Mouse (Mus musculus) Patski (cell line): Measurements from ENCODE around the gene Il6st. TPM values are rescaled to one million over a fixed set of nuclear protein-coding genes. Genes with fewer than 3 reads are reported as not detected.
"Not testable (repeated sequence)": the region's sequence is repeated elsewhere in the genome, so short reads cannot be mapped to it uniquely, and the experiment has no call there.

Source experiments
- ATAC-seq: fragments of 100-300 bp; one replicate; pipeline ENCODE4 v1.8.0; 2021
- CTCF ChIA-PET: fragments of 350-600 bp; sonication (Branson Sonifier 250); formaldehyde crosslinking; loops from one replicate; lab custom pipeline; 2022; ENCODE audit warnings: inconsistent platforms; lab: Charles Lee
- POLR2A ChIA-PET: fragments of 350-600 bp; sonication (Branson Sonifier 250); formaldehyde crosslinking; loops from one replicate; lab custom pipeline; 2022; ENCODE audit warnings: antibody characterized with exemption, inconsistent platforms; lab: Charles Lee
- DNase-seq: peaks from one replicate; pipeline ENCODE4 v3.0.0-alpha.2; 2011; ENCODE audit warnings: low read depth, low spot score
- H3K27me3 ChIP-seq: fragments of 371-371 bp; one replicate; pipeline ENCODE4 v1.5.1; 2021
- CTCF ChIP-seq: fragments of 100-300 bp; IDR thresholded peaks from one replicate; pipeline ENCODE4 v1.5.1; 2021
- in situ Hi-C: fragments of 300-500 bp; cut with MboI; formaldehyde crosslinking; loops from 3 replicates; pipeline ENCODE4 v1.11.1; 2018; ENCODE audit warnings: low pct_unique_long_range_greater_than_20kb, mixed read lengths
- polyA plus RNA-seq: library from polyadenylated mRNA; unstranded; gene quantifications from one replicate; pipeline ENCODE4 v1.2.3, GENCODE M21; 2021

Il6st gene
- polyA plus RNA-seq, 1 experiment from 2014 or later = 125 TPM

- ATAC-seq (no peak), DNase-seq (no peak)
- TF ChIP-seq CTCF = no peak
- no peaks in the 10 kb centered on the region for H3K27me3 ChIP-seq
- CTCF ChIA-PET = interaction anchor here (1.8 kb wide), 1 partner anchor 10 kb away, joined by 5 read pairs; no protein-coding TSS in a partner anchor
- POLR2A ChIA-PET = interaction anchor here (0.6 kb wide), 1 partner anchor 293 kb away, joined by 5 read pairs; no protein-coding TSS in a partner anchor
- in situ Hi-C loops = no loop called here
These were observed 37.4 kb upstream of the Il6st start for GRCm38 (mm10) chr13:112426265-112427135.

DNA sequence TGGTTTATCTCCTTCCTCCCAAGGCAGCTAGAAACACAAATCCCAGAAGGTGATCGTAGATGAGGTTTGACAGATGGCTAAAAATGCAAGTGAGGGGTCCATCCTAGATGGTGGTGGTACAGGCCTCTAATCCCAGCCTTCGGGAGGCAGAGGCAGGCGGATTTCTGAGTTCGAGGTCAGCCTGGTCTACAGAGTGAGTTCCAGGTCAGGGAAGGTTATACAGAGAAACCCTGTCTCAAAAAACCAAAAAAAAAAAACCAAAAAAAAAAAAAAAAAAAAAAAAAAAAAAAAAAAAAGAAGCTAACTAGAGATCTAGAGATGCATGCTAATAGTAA lies 36.8 kb upstream of the Il6st start:
- H3K27me3 ChIP-seq, in situ Hi-C loops, ATAC-seq, DNase-seq: not testable (repeated sequence)
- ChIA-PET CTCF (interaction anchor here (1.8 kb wide), 1 partner anchor 9 kb away, joined by 5 read pairs; no protein-coding TSS in a partner anchor), POLR2A (interaction anchor here (0.6 kb wide), 2 partner anchors 91 to 294 kb away, joined by 4 to 5 read pairs; no protein-coding TSS in a partner anchor)

DNA sequence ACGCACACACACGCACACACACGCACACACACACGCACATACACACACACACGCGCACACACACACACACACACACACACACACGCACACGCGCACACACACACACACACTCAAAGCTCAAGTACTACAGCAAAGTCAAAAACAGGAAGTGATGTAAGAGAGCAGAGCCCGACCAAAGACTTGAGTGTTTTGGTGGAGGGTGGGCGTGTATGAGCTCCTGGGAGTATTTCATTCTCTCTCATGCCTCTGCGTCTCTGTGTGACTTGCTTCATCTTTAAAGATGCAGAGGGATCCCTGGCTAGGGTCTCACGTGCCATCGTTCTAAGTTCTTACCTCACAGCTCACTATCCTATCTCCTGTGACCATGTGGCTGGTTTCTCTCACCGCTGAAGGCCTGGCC lies 36.3 kb upstream of the Il6st start:
- ChIA-PET CTCF (interaction anchor here (1.8 kb wide), 1 partner anchor 9 kb away, joined by 5 read pairs; no protein-coding TSS in a partner anchor), POLR2A (interaction anchor here (0.6 to 0.8 kb wide), 2 partner anchors 10 to 91 kb away, joined by 4 read pairs; no protein-coding TSS in a partner anchor)
- no peak for TF ChIP-seq CTCF
- in situ Hi-C loops = no loop called here
- no peaks in the 10 kb centered on the region for H3K27me3 ChIP-seq
- ATAC-seq = no peak
- DNase-seq = no peak

- no peak for DNase-seq
- CTCF ChIA-PET = interaction anchor here (1.5 kb wide), 1 partner anchor 9 kb away, joined by 3 read pairs; no protein-coding TSS in a partner anchor
- no peak for ATAC-seq
- POLR2A ChIA-PET = interaction anchor here (0.7 kb wide), 1 partner anchor 1182 kb away, joined by 3 read pairs; no protein-coding TSS in a partner anchor
- TF ChIP-seq CTCF = no peak
- in situ Hi-C loops = no loop called here
- no peaks in the 10 kb centered on the region for H3K27me3 ChIP-seq
These were observed 30.6 kb upstream of the Il6st start for GRCm38 (mm10) chr13:112433271-112433670.

DNA sequence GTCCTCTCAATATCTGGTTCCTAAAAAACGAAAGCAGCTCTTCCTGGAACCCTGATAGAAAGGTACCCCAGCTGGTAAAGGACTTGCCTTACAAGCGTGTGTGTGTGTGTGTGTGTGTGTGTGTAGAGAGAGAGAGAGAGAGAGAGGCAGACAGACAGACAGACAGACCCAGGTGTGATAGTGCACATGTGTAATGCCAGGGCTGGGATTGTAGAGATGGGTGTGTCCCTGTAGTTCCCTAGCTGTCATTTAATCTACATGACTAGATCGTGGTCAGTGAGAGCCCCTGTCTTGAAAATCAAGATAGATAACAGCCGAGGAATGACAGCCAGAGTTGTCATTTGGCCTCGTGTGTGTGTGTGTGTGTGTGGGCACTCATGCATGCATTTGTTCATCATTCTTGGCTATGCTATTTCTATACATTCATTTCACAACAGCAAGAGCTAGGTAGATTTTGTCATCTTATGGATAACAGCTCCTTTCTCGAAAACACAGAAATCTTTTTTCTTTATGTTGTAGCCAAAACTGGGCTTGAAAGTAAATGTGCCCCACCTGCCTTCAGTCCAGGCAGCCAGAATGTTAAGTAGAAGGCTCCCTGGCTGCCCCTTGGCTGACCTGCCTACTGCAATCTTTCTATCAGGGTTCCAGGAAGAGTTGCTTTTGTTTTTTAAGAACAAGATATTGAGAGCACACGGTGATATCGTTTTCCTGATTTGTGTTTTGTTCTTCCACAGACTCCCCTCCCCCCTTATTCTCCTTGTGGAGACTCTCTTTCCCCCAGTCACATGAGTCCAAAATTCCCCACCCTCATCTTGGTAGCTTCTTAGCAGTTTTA lies 28.4 kb upstream of the Il6st start:
- no peak for TF ChIP-seq CTCF
- DNase-seq = no peak
- no peak for ATAC-seq
- ChIA-PET CTCF (interaction anchor here (1.0 to 1.6 kb wide), 5 partner anchors 8 to 94 kb away, joined by 3 to 5 read pairs (median 3); no protein-coding TSS in a partner anchor), POLR2A (no interaction called here)
- in situ Hi-C loops = no loop called here
- no peaks in the 10 kb centered on the region for H3K27me3 ChIP-seq

GRCm38 (mm10) chr13:112436288-112436687 lies 27.6 kb upstream of the Il6st start:
- POLR2A ChIA-PET = no interaction called here
- no peaks in the 10 kb centered on the region for H3K27me3 ChIP-seq
- no peak for TF ChIP-seq CTCF
- ATAC-seq (no peak), DNase-seq (no peak)
- CTCF ChIA-PET = interaction anchor here (1.1 to 1.6 kb wide), 2 partner anchors 9 to 11 kb away, joined by 5 read pairs; no protein-coding TSS in a partner anchor
- in situ Hi-C loops = no loop called here

- no peak for TF ChIP-seq CTCF
- DNase-seq (no peak), ATAC-seq (no peak)
- POLR2A ChIA-PET = interaction anchor here (0.9 kb wide), 1 partner anchor 10 kb away, joined by 4 read pairs; no protein-coding TSS in a partner anchor
- CTCF ChIA-PET = no interaction called here
- in situ Hi-C loops = no loop called here
- no peaks in the 10 kb centered on the region for H3K27me3 ChIP-seq
These were observed 25.6 kb upstream of the Il6st start for GRCm38 (mm10) chr13:112438001-112438868.

GRCm38 (mm10) chr13:112439105-112439818 lies 24.6 kb upstream of the Il6st start:
- no peak for TF ChIP-seq CTCF
- in situ Hi-C loops = no loop called here
- H3K27me3 ChIP-seq = no peaks in the 10 kb centered on the region
- ATAC-seq (no peak), DNase-seq (no peak)
- POLR2A ChIA-PET = no interaction called here
- CTCF ChIA-PET = no interaction called here

- ChIA-PET CTCF (no interaction called here), POLR2A (no interaction called here)
- no peak for TF ChIP-seq CTCF
- DNase-seq (no peak), ATAC-seq (no peak)
- in situ Hi-C loops = no loop called here
- H3K27me3 ChIP-seq = no peaks in the 10 kb centered on the region
These were observed 23.9 kb upstream of the Il6st start for GRCm38 (mm10) chr13:112439917-112440361.
